Mouse (Mus musculus) thymus, adult 2 months (tissue): ENCODE measurements around the gene Trappc5. TPM values are rescaled to one million over a fixed set of nuclear protein-coding genes. Genes with fewer than 3 reads are reported as not detected.

Source experiments
- DNase-seq: peaks from one replicate; pipeline ENCODE4 v3.0.0; 2021
- H3K27ac ChIP-seq: fragments of 200-500 bp; 2 replicates; pipeline ENCODE4 v1.5.1; 2012; ENCODE audit warnings: low read length, control low read depth; ENCODE audit not compliant: control insufficient read depth, insufficient read depth
- H3K27me3 ChIP-seq: fragments of 200-500 bp; 2 replicates; pipeline ENCODE4 v1.6.1; 2012; ENCODE audit warnings: mild to moderate bottlenecking, low read length, moderate library complexity, mixed read lengths; ENCODE audit not compliant: control insufficient read depth, insufficient read depth
- H3K36me3 ChIP-seq: fragments of 200-500 bp; 2 replicates; pipeline ENCODE4 v1.6.1; 2012; ENCODE audit warnings: mild to moderate bottlenecking, low read length, moderate library complexity; ENCODE audit not compliant: control insufficient read depth, insufficient read depth
- H3K4me1 ChIP-seq: fragments of 200-500 bp; replicated peaks from 2 replicates; pipeline ENCODE4 v1.6.1; 2012; ENCODE audit warnings: low read length; ENCODE audit not compliant: control insufficient read depth, insufficient read depth
- H3K4me3 ChIP-seq: fragments of 200-500 bp; 2 replicates; pipeline ENCODE4 v1.5.1; 2012; ENCODE audit warnings: mild to moderate bottlenecking, low read length, control low read depth, moderate library complexity; ENCODE audit not compliant: control insufficient read depth, insufficient read depth
- CTCF ChIP-seq: fragments of 200-500 bp; IDR thresholded peaks from 2 replicates; pipeline ENCODE4 v1.5.1; 2012; ENCODE audit warnings: mild to moderate bottlenecking, control low read depth, low read length, moderate library complexity, borderline replicate concordance; ENCODE audit not compliant: control insufficient read depth, poor library complexity, insufficient read depth; ENCODE audit errors: extremely low read depth
- POLR2A ChIP-seq: fragments of 200-500 bp; IDR thresholded peaks from 2 replicates; pipeline ENCODE4 v1.6.1; 2012; ENCODE audit warnings: mild to moderate bottlenecking, low read length, control low read depth, moderate library complexity; ENCODE audit not compliant: control insufficient read depth, poor library complexity, insufficient read depth; ENCODE audit errors: extremely low read depth
- WGBS: fragments of 180-500 bp; shearing (Covaris S2); methylation state at CpG from one replicate; pipeline ENCODE4 v1.1.7; 2018; 5-methylcytosine and 5-hydroxymethylcytosine counted together
- polyA plus RNA-seq: library from polyadenylated mRNA; depleted of rRNA; stranded (reverse); fragments of >200 nt; gene quantifications from 2 replicates; pipeline ENCODE4 v1.2.3, GENCODE M21; 2012; rRNA removed

The Trappc5 gene
- polyA plus RNA-seq: 42.3 and 46.4 TPM in 2 replicates

GRCm38 (mm10) chr8:3676131-3676992 is at the start of gene Trappc5:
Trappc5 (plus strand) TSS chr8:3676299.
- WGBS: under 1% methylated on average over 61 of the region's 61 CpGs
- H3K36me3 ChIP-seq: peaks cover 12% of the 10 kb centered on the region
- peak within 1 kb of the TSS; percentile 37; the same call in 1 of the 2 replicates for H3K27ac ChIP-seq
- H3K4me1 ChIP-seq: peaks cover 12% of the 10 kb centered on the region
- peak within 1 kb of the TSS; percentile 93 for H3K4me3 ChIP-seq
- TF ChIP-seq POLR2A: peak; percentile 75
- TF ChIP-seq CTCF: peak; percentile 99
- peak; percentile 93 for DNase-seq
- H3K27me3 ChIP-seq: no peaks in the 10 kb centered on the region

GRCm38 (mm10) chr8:3626971-3627370 is 49.1 kb upstream of the Trappc5 start:
- Histone ChIP-seq H3K4me3 (no peak overlapping the region), H3K27me3 (no peaks in the 10 kb centered on the region), H3K36me3 (no peaks in the 10 kb centered on the region), H3K4me1 (peaks cover 16% of the 10 kb centered on the region), H3K27ac (no peak overlapping the region)
- 4% methylated on average over 5 of the region's 5 CpGs for WGBS
- no peak for DNase-seq
- TF ChIP-seq POLR2A (no peak), CTCF (no peak)

- no peaks in the 10 kb centered on the region for H3K27me3 ChIP-seq
- H3K27ac ChIP-seq: no peak overlapping the region
- DNase-seq: peak; percentile 35
- no peaks in the 10 kb centered on the region for H3K36me3 ChIP-seq
- no peak for TF ChIP-seq CTCF
- TF ChIP-seq POLR2A: no peak
- no peak overlapping the region for H3K4me3 ChIP-seq
- H3K4me1 ChIP-seq: peaks cover 13% of the 10 kb centered on the region
- WGBS: 73% methylated on average over 5 of the region's 5 CpGs
Measured at GRCm38 (mm10) chr8:3628014-3628413, 48.1 kb upstream of the Trappc5 start.

- Histone ChIP-seq H3K4me1 (peaks cover 13% of the 10 kb centered on the region), H3K4me3 (peak within 1 kb of the TSS; percentile 85), H3K36me3 (peaks cover 3% of the 10 kb centered on the region), H3K27me3 (no peaks in the 10 kb centered on the region), H3K27ac (no peak within 1 kb of the TSS)
- DNase-seq: peak; percentile 87
- WGBS: 3% methylated on average over 47 of the region's 47 CpGs
- TF ChIP-seq CTCF (no peak), POLR2A (peak; percentile 68; the same call in 1 of the 2 replicates)
Measured at GRCm38 (mm10) chr8:3630647-3631477, 45.2 kb upstream of the Trappc5 start, which contains the start of gene Stxbp2. Stxbp2 (plus strand) TSS chr8:3630955.

GRCm38 (mm10) chr8:3631478-3631875 is 44.6 kb upstream of the Trappc5 start:
- Histone ChIP-seq H3K27ac (no peak overlapping the region), H3K27me3 (no peaks in the 10 kb centered on the region), H3K36me3 (peaks cover 9% of the 10 kb centered on the region), H3K4me3 (peak overlapping the region; percentile 85), H3K4me1 (peaks cover 13% of the 10 kb centered on the region)
- TF ChIP-seq POLR2A: no peak
- TF ChIP-seq CTCF: no peak
- WGBS: 3% methylated on average over 8 of the region's 8 CpGs
- DNase-seq: peak; percentile 22

GRCm38 (mm10) chr8:3645804-3646203 is 30.3 kb upstream of the Trappc5 start:
- 28% methylated on average over 5 of the region's 5 CpGs for WGBS
- DNase-seq: peak; percentile 40
- Histone ChIP-seq H3K27ac (no peak overlapping the region), H3K4me3 (no peak overlapping the region), H3K4me1 (no peaks in the 10 kb centered on the region), H3K27me3 (no peaks in the 10 kb centered on the region), H3K36me3 (peaks cover 6% of the 10 kb centered on the region; the same call in 1 of the 2 replicates)
- TF ChIP-seq POLR2A: no peak
- TF ChIP-seq CTCF: no peak
